Mouse (Mus musculus): ENCODE measurements at regions not wholly inside any gene's neighbourhood (a gene's known extent, or its start where the extent isn't known, plus 50 kb on each side); places are given as distances from the start of the nearest gene placed in this dataset.
A peak's percentile ranks its signal among the peaks of the same experiment; 100 is the strongest.

GRCm38 (mm10) chr17:54065187-54065795 lies 74.8 kb upstream of the Sult1c1 start:
- no peak for DNase-seq

GRCm38 (mm10) chr17:54061280-54061679 lies 70.8 kb upstream of the Sult1c1 start:
- peak; percentile 4 for DNase-seq
